Mouse (Mus musculus): Measurements from ENCODE around the gene Olfr786.

Olfr786 gene

GRCm38 (mm10) chr10:129427006-129427405, at the start of gene Olfr786:
Olfr786 (plus strand) TSS chr10:129427306.
- DNase-seq (ENCODE audit: low spot score in 2 of 2): no peak

GRCm38 (mm10) chr10:129383783-129384182, 43.3 kb upstream of the Olfr786 start, which contains the start of gene Olfr784:
Olfr784 (plus strand) TSS chr10:129384083.
- no peak for DNase-seq (ENCODE audit: low spot score in 2 of 2)

- DNase-seq (ENCODE audit: low spot score in 2 of 2): no peak
Measured at GRCm38 (mm10) chr10:129400892-129401291, 26.2 kb upstream of the Olfr786 start.

DNA sequence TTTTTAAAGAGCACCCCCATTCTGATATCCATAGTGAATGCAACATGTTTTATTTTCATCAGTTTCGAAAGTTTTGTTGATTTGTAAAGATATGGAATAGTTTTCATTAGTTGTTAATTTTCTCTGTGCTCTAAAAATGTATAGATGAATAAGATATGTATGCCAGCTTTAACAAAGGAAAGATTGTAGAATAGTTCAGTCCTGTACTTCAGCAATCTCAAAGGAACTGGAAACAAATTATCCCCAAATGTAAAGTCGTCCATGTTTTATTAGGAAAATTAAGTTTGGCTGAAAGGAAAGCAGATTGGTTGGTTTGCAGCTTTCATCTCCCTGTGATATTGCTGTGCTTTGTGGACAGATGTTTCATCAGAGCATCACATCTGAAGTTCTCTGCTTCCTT, 22.0 kb upstream of the Olfr786 start, which contains the start of gene Olfr785:
Olfr785 (plus strand) TSS at position 301 of the 400 bp plus-strand sequence.
- no peak for DNase-seq (ENCODE audit: low spot score in 2 of 2)

DNA sequence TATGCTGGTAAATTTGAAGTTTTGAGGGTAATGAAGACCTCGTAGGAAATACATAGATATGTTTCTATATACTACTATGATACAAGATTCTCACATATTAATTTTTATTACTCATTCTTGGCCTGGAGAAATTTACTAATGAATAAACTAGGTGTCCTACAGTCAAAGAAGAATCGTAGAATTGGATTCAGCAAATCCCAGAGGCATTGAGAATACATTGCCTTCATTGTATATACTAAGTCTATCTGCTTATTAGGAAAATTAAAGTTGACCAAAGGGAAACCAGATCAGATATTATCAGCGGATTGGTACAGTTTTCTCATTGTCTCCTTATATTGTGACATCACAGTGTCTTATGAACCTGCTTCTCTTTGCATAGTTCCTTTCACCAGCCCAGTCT, 34.5 kb downstream of the Olfr786 start, which contains the start of gene Olfr787:
Olfr787 (plus strand) TSS at position 301 of the 400 bp plus-strand sequence.
- no peak for DNase-seq (ENCODE audit: low spot score in 2 of 2)

DNA sequence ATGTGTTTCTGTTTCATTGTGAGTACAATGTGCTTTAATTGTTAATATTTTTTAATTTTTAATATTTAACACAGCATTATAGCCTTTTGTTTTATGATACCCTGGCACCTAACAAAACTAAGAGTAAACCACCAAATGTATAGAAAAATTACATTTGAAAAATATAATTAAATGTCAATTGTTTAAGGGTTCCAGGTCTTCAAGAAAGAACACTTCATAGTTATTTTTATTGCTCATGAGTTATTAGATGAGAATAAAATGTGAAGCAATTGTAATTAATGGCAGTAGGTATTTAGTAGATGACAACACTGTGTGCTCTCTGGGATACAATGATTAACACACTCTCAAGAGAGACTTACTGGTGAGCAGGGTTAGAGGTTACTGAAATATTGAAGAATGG, 43.6 kb downstream of the Olfr786 start, which contains the start of gene Olfr788:
Olfr788 (plus strand) TSS at position 301 of the 400 bp plus-strand sequence.
- DNase-seq (ENCODE audit: low spot score in 2 of 2): no peak

DNA sequence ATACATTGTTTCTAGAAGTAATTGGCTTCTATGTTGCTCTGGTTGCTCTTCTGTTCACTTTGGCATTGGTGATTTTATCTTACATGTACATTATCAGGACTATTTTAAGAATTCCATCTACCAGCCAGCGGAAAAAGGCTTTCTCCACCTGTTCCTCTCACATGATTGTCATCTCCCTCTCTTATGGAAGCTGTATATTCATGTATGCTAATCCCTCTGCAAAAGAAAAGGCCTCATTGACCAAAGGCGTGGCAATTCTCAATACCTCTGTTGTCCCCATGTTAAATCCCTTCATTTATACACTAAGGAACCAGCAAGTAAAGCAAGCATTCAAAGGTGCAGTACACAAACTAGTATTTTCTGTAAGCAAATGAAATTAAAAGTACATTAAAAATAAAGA, 46.1 kb downstream of the Olfr786 start:
- DNase-seq (ENCODE audit: low spot score in 2 of 2): no peak

GRCm38 (mm10) chr10:129473723-129474122, 46.6 kb downstream of the Olfr786 start:
- DNase-seq (ENCODE audit: low spot score in 2 of 2): no peak

DNA sequence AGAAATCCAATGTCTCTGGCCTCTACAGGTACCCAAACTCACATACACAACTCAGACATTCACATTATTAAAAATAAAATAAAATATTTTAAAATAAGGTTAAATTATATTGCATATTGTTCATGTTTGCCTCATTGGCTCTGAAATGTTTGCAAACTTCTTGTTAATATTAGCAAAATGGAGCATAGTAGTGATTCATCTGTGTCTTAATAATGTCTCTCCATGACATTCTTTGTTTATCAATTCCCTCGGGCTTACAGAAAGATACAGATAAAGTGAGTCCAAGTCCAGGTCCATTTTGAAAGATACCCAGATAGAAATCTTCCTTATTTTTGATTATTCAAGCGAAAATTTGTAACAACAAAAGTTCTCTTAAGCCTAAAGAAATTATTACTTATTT, 57.3 kb downstream of the Olfr786 start, which contains the start of gene Olfr789:
Olfr789 (plus strand) TSS at position 301 of the 400 bp plus-strand sequence.
- no peak for DNase-seq (ENCODE audit: low spot score in 2 of 2)

Measured in spleen, postnatal 36 days (tissue).